Mouse (Mus musculus) erythroblast, embryonic 14.5 days (primary cell): ENCODE measurements around the gene Syt12.

Experiments
- GATA1 ChIP-seq: IDR thresholded peaks from 2 replicates; pipeline ENCODE4 v1.6.1; 2012; ENCODE audit warnings: low read length, inconsistent platforms, mixed read lengths
- TAL1 ChIP-seq: IDR thresholded peaks from 3 replicates; pipeline ENCODE4 v1.6.1; 2012; ENCODE audit warnings: low read length, inconsistent platforms, mixed read lengths

DNA sequence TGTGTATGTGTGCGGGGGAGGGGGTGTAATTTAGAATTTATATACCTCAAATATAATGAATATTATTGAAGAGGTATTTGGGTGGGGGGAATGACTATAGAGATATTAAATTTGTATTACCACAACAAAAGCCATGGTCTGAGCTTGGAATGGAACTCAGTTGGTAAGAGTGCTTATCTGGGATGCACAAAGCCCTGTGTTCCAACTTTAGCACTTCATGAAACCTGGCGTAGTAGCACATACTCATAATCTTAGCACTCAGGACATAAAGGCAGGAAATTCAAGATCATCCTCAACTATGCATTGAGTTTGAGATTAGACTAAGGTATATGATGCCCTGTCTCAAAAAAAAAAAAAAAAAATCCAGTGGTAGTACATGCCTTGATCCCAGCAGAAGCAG lies 72.4 kb downstream of the Syt12 start:
- TF ChIP-seq GATA1 (no peak), TAL1 (no peak)
